9 mouse cellular contexts compared by ENCODE assay signal in genomic region chr7:18992294-18992675, GRCm38 (mm10). TPM values are rescaled to one million over a fixed set of nuclear protein-coding genes. Genes with fewer than 3 reads are reported as not detected.
DNase-seq lines count a peak whose midpoint lies in the region; ATAC-seq and TF ChIP-seq lines count a peak whose summit lies in the region.
"Had no signal": no experiment of that assay in that cellular context is flagged by ENCODE, and none has a peak within 500 bp of the region (broad histone marks: within the 10 kb centered on the region; RNA-seq: fewer than 3 reads in every experiment).

No protein-coding gene starts in this region.

- H3K9me3 ChIP-seq in embryonic facial prominence, embryonic 15.5 days (replicated peaks) = no peaks in the 10 kb centered on the region
- no peaks in the 10 kb centered on the region for H3K9me3 ChIP-seq in hindbrain, embryonic 12.5 days (replicated peaks)
- H3K9me3 ChIP-seq in lung, embryonic 16.5 days (ENCODE audit: control insufficient read depth, low read length) = no peaks in the 10 kb centered on the region
- no peaks in the 10 kb centered on the region for H3K9me3 ChIP-seq in stomach, postnatal 0 days (ENCODE audit: control insufficient read depth, low read length)

- peak overlapping the region; percentile 53 for H3K9ac ChIP-seq in embryonic facial prominence, embryonic 15.5 days
- H3K9ac ChIP-seq in hindbrain, embryonic 12.5 days = peak overlapping the region; percentile 71
- peak overlapping the region; percentile 64 for H3K9ac ChIP-seq in lung, embryonic 16.5 days (ENCODE audit: low read length)
- peak overlapping the region; percentile 57 for H3K9ac ChIP-seq in stomach, postnatal 0 days (ENCODE audit: low read length)

- H3K27me3 ChIP-seq in embryonic facial prominence, embryonic 15.5 days = peaks cover 8% of the 10 kb centered on the region; the same call in 1 of the 2 replicates
- peaks cover 21% of the 10 kb centered on the region for H3K27me3 ChIP-seq in hindbrain, embryonic 12.5 days
- peaks cover 18% of the 10 kb centered on the region for H3K27me3 ChIP-seq in lung, embryonic 16.5 days (ENCODE audit: control insufficient read depth, insufficient read depth, low read depth, low read length)
- no peaks in the 10 kb centered on the region for H3K27me3 ChIP-seq in stomach, postnatal 0 days (ENCODE audit: control insufficient read depth, insufficient read depth, low read length)

- H3K27ac ChIP-seq in layer of hippocampus, adult 2 months = peak overlapping the region; percentile 94
- no peak overlapping the region for H3K27ac ChIP-seq in embryonic facial prominence, embryonic 15.5 days (replicated peaks)
- H3K27ac ChIP-seq in hindbrain, embryonic 12.5 days = no peak overlapping the region
- no peak overlapping the region for H3K27ac ChIP-seq in lung, embryonic 16.5 days (ENCODE audit: low read length)
- H3K27ac ChIP-seq in stomach, postnatal 0 days (replicated peaks) = no peak overlapping the region

- peaks cover 6% of the 10 kb centered on the region for H3K36me3 ChIP-seq in embryonic facial prominence, embryonic 15.5 days
- peaks cover 7% of the 10 kb centered on the region for H3K36me3 ChIP-seq in hindbrain, embryonic 12.5 days
- peaks cover 2% of the 10 kb centered on the region; the same call in 1 of the 2 replicates for H3K36me3 ChIP-seq in lung, embryonic 16.5 days (ENCODE audit: control insufficient read depth, insufficient read depth, low read length)
- H3K36me3 ChIP-seq in stomach, postnatal 0 days (ENCODE audit: control insufficient read depth, insufficient read depth, low read length) = no peaks in the 10 kb centered on the region

- no peak for TF ChIP-seq EP300 in stomach, postnatal 0 days (optimal IDR thresholded peaks at IDR 0.05)

- DNase-seq in layer of hippocampus, adult 2 months (ENCODE audit: low spot score in 2 of 2) = no peak
- no peak for DNase-seq in layer of hippocampus, postnatal 25 days (ENCODE audit: extremely low spot score in 1 of 2, low spot score in 1 of 2)
- DNase-seq in R1 (ENCODE audit: low read depth, low spot score) = peak; percentile 39
- peak; percentile 25 for DNase-seq in stomach, postnatal 0 days (ENCODE audit: low spot score)

- no peak for TF ChIP-seq CTCF in layer of hippocampus, adult 2 months (conservative IDR thresholded peaks at IDR 0.05)
- TF ChIP-seq CTCF in stomach, postnatal 0 days (IDR thresholded peaks at IDR 0.05; ENCODE audit: low read depth) = no peak

- H3K4me3 ChIP-seq in layer of hippocampus, adult 2 months = peak overlapping the region; percentile 92
- H3K4me3 ChIP-seq in embryonic facial prominence, embryonic 15.5 days (replicated peaks) = peak overlapping the region; percentile 56
- H3K4me3 ChIP-seq in hindbrain, embryonic 12.5 days = peak overlapping the region; percentile 52
- peak overlapping the region; percentile 60 for H3K4me3 ChIP-seq in lung, embryonic 16.5 days (ENCODE audit: low read length)
- H3K4me3 ChIP-seq in stomach, postnatal 0 days (ENCODE audit: low read depth, low read length) = peak overlapping the region; percentile 46

- peak overlapping the region; percentile 89 for H3K4me2 ChIP-seq in embryonic facial prominence, embryonic 15.5 days (replicated peaks)
- peak overlapping the region; percentile 83 for H3K4me2 ChIP-seq in hindbrain, embryonic 12.5 days (replicated peaks)
- H3K4me2 ChIP-seq in lung, embryonic 16.5 days (ENCODE audit: low read depth, low read length) = peak overlapping the region; percentile 86
- H3K4me2 ChIP-seq in stomach, postnatal 0 days (replicated peaks; ENCODE audit: low read depth) = peak overlapping the region; percentile 77

- 2% methylated on average over 31 of the region's 31 CpGs for WGBS in embryonic facial prominence, embryonic 15.5 days
- WGBS in hindbrain, embryonic 12.5 days = 2% methylated on average over 31 of the region's 31 CpGs
- WGBS in lung, embryonic 16.5 days = 2% methylated on average over 31 of the region's 31 CpGs
- 2% methylated on average over 31 of the region's 31 CpGs for WGBS in stomach, postnatal 0 days

- no peak for ATAC-seq in embryonic facial prominence, embryonic 15.5 days (ENCODE audit: insufficient number of reproducible peaks, low FRiP score, low TSS enrichment, low read depth)
- no peak for ATAC-seq in hindbrain, embryonic 12.5 days (ENCODE audit: low FRiP score)
- no peak for ATAC-seq in lung, embryonic 16.5 days (ENCODE audit: low read depth)
- no peak for ATAC-seq in stomach, postnatal 0 days (ENCODE audit: low FRiP score, low TSS enrichment)
- ATAC-seq in granulocyte monocyte progenitor cell, adult 5-6 weeks (replicated peaks; ENCODE audit: poor library complexity, severe bottlenecking) = no peak

- peaks cover 39% of the 10 kb centered on the region for H3K4me1 ChIP-seq in embryonic facial prominence, embryonic 15.5 days
- peaks cover 23% of the 10 kb centered on the region for H3K4me1 ChIP-seq in hindbrain, embryonic 12.5 days
- H3K4me1 ChIP-seq in lung, embryonic 16.5 days (replicated peaks; ENCODE audit: control insufficient read depth, insufficient read depth, low read length) = peaks cover 27% of the 10 kb centered on the region
- H3K4me1 ChIP-seq in stomach, postnatal 0 days (replicated peaks; ENCODE audit: control insufficient read depth, insufficient read depth) = peaks cover 4% of the 10 kb centered on the region

RNA-seq across cellular contexts. Expression of gene Mypop, which starts 1.2 kb away (rescaled TPM):
- 10 to 100 TPM; 44.0 to 46.4 TPM for total RNA-seq in layer of hippocampus, adult 2 months (2021)
- 10 to 100 TPM; 44.9 to 48.3 TPM for total RNA-seq in layer of hippocampus, postnatal 25 days (2021)
- 5.9 and 6.3 TPM in 2 replicates for polyA plus RNA-seq in embryonic facial prominence, embryonic 15.5 days (2015; fragmentation: Nextera tagmentation; extraction: Ambion mirVana)
- 6.8 and 6.9 TPM in 2 replicates for polyA plus RNA-seq in hindbrain, embryonic 12.5 days (2016; fragmentation: Nextera tagmentation; extraction: Ambion mirVana)
- 2.1 and 2.8 TPM in 2 replicates for polyA plus RNA-seq in lung, embryonic 16.5 days (2015; fragmentation: Nextera tagmentation; extraction: Ambion mirVana)
- polyA plus RNA-seq in stomach, postnatal 0 days (2015; fragmentation: Nextera tagmentation; extraction: Ambion mirVana) = 1.3 and 1.4 TPM in 2 replicates
- total RNA-seq in granulocyte monocyte progenitor cell, adult 5-6 weeks (2014; fragmentation: Nextera tagmentation) = not detected in 2 replicates
- total RNA-seq in granulocyte monocyte progenitor cell, adult 5-6 weeks (2017) = 0.82 TPM in 1 of 2 replicates, not detected in the other

RNA-seq across cellular contexts. Expression of gene Nanos2, which starts 5.1 kb away (rescaled TPM):
- total RNA-seq in layer of hippocampus, adult 2 months (2021) = under 1 TPM; 0.54 to 0.66 TPM
- under 1 TPM; 0.17 to 0.70 TPM for total RNA-seq in layer of hippocampus, postnatal 25 days (2021)
- polyA plus RNA-seq in embryonic facial prominence, embryonic 15.5 days (2015; fragmentation: Nextera tagmentation; extraction: Ambion mirVana) = not detected in 2 replicates
- 0.29 and 0.37 TPM in 2 replicates for polyA plus RNA-seq in hindbrain, embryonic 12.5 days (2016; fragmentation: Nextera tagmentation; extraction: Ambion mirVana)
- polyA plus RNA-seq in lung, embryonic 16.5 days (2015; fragmentation: Nextera tagmentation; extraction: Ambion mirVana) = not detected in 2 replicates
- not detected in 2 replicates for polyA plus RNA-seq in stomach, postnatal 0 days (2015; fragmentation: Nextera tagmentation; extraction: Ambion mirVana)
- total RNA-seq in granulocyte monocyte progenitor cell, adult 5-6 weeks (2014; fragmentation: Nextera tagmentation) = not detected in 2 replicates
- not detected in 2 replicates for total RNA-seq in granulocyte monocyte progenitor cell, adult 5-6 weeks (2017)

RNA-seq across cellular contexts. Expression of gene Irf2bp1, which starts 11.6 kb away (rescaled TPM):
- total RNA-seq in layer of hippocampus, adult 2 months (2021) = 10 to 100 TPM; 52.7 to 56.3 TPM
- total RNA-seq in layer of hippocampus, postnatal 25 days (2021) = 10 to 100 TPM; 51.7 to 53.5 TPM
- 31.1 and 32.2 TPM in 2 replicates for polyA plus RNA-seq in embryonic facial prominence, embryonic 15.5 days (2015; fragmentation: Nextera tagmentation; extraction: Ambion mirVana)
- polyA plus RNA-seq in hindbrain, embryonic 12.5 days (2016; fragmentation: Nextera tagmentation; extraction: Ambion mirVana) = 44.0 and 47.4 TPM in 2 replicates
- 16.0 and 16.5 TPM in 2 replicates for polyA plus RNA-seq in lung, embryonic 16.5 days (2015; fragmentation: Nextera tagmentation; extraction: Ambion mirVana)
- 9.8 and 12.0 TPM in 2 replicates for polyA plus RNA-seq in stomach, postnatal 0 days (2015; fragmentation: Nextera tagmentation; extraction: Ambion mirVana)
- 14.5 and 24.3 TPM in 2 replicates for total RNA-seq in granulocyte monocyte progenitor cell, adult 5-6 weeks (2014; fragmentation: Nextera tagmentation)
- 8.4 and 17.5 TPM in 2 replicates for total RNA-seq in granulocyte monocyte progenitor cell, adult 5-6 weeks (2017)

RNA-seq across cellular contexts. Expression of gene Foxa3, which starts 31.1 kb away (rescaled TPM):
- not detected for total RNA-seq in layer of hippocampus, adult 2 months (2021)
- not detected for total RNA-seq in layer of hippocampus, postnatal 25 days (2021)
- polyA plus RNA-seq in embryonic facial prominence, embryonic 15.5 days (2015; fragmentation: Nextera tagmentation; extraction: Ambion mirVana) = 0.58 and 1.3 TPM in 2 replicates
- 0.10 and 0.73 TPM in 2 replicates for polyA plus RNA-seq in hindbrain, embryonic 12.5 days (2016; fragmentation: Nextera tagmentation; extraction: Ambion mirVana)
- polyA plus RNA-seq in lung, embryonic 16.5 days (2015; fragmentation: Nextera tagmentation; extraction: Ambion mirVana) = 2.3 TPM in 2 replicates
- 39.2 and 46.0 TPM in 2 replicates for polyA plus RNA-seq in stomach, postnatal 0 days (2015; fragmentation: Nextera tagmentation; extraction: Ambion mirVana)
- not detected in 2 replicates for total RNA-seq in granulocyte monocyte progenitor cell, adult 5-6 weeks (2014; fragmentation: Nextera tagmentation)
- not detected in 2 replicates for total RNA-seq in granulocyte monocyte progenitor cell, adult 5-6 weeks (2017)
- total RNA-seq: layer of hippocampus, postnatal 36 days had no signal

RNA-seq across cellular contexts. Expression of gene Sympk, which starts 31.9 kb away (rescaled TPM):
- total RNA-seq in layer of hippocampus, adult 2 months (2021) = 100 to 1,000 TPM; 112 to 114 TPM
- total RNA-seq in layer of hippocampus, postnatal 25 days (2021) = 100 to 1,000 TPM; 111 to 113 TPM
- 35.3 and 36.8 TPM in 2 replicates for polyA plus RNA-seq in embryonic facial prominence, embryonic 15.5 days (2015; fragmentation: Nextera tagmentation; extraction: Ambion mirVana)
- polyA plus RNA-seq in hindbrain, embryonic 12.5 days (2016; fragmentation: Nextera tagmentation; extraction: Ambion mirVana) = 47.0 and 50.8 TPM in 2 replicates
- polyA plus RNA-seq in lung, embryonic 16.5 days (2015; fragmentation: Nextera tagmentation; extraction: Ambion mirVana) = 27.4 and 27.5 TPM in 2 replicates
- polyA plus RNA-seq in stomach, postnatal 0 days (2015; fragmentation: Nextera tagmentation; extraction: Ambion mirVana) = 9.1 and 9.6 TPM in 2 replicates
- 79.9 and 98.6 TPM in 2 replicates for total RNA-seq in granulocyte monocyte progenitor cell, adult 5-6 weeks (2014; fragmentation: Nextera tagmentation)
- total RNA-seq in granulocyte monocyte progenitor cell, adult 5-6 weeks (2017) = 38.5 and 46.7 TPM in 2 replicates

Comparison
In these comparisons a context has a peak if more than half of its experiments do, and no peak if none do; other contexts are left out.
1. DNase-seq: peak in R1 (single experiment) and stomach, postnatal 0 days (single experiment); none in layer of hippocampus, adult 2 months (0 of 2) and layer of hippocampus, postnatal 25 days (0 of 2).
2. Peak in every context shown above with its lines, with median percentiles within 50 percentile points of each other: H3K4me3 ChIP-seq, H3K4me2 ChIP-seq and H3K9ac ChIP-seq.